Mouse (Mus musculus) ovary, postnatal 10 days (tissue): ENCODE measurements around the gene Akt1s1.

Experiments
- DNase-seq: peaks from one replicate; pipeline ENCODE4 v3.0.0; 2022; ENCODE audit warnings: low spot score

The Akt1s1 gene

DNA sequence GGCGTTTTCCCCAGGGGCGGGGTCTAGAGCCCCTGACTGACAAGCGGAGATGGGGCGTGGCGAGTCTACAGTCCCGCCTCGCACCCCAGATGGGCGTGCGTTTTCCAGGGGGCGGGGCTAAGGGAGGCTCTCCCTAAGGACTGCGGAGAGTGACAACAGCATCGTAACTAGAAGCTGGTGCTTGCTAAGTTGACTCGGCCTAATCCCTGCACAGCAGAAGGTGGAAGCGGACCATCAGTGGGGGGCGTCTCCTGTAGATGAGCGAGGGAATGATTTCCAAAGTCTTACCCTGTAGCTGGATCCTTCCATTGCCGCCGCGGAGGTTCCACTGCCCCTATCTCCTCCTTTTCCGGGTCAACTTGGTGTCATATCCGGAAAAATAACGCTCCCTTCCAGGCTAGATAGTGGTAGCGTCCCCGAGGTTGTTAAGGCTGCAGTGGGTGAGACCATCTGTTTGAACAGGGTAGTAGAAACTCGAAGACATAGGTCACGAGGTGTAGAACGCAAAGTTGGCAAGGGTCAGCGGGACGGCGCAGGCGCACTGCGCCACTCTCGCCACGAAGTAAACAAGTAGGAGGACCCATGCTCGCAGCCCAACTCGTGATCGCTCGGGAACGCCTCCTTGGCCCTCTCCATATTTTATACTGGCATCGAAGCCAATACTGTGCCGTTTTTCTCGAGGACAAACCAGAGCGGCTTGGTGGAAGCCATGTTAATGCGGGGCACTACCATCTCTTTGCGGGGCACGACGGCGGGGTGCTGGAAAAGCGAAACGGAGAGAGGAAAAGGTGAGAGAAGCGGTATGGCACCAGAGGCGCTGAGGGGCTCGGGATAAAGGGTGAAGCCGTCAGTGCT, at the start of gene Akt1s1, which contains the start of gene Tbc1d17:
Akt1s1 (plus strand) TSS at position 431 of the 855 bp plus-strand sequence.
Tbc1d17 (minus strand) TSS at position 519 of the 855 bp plus-strand sequence.
- DNase-seq: peak; percentile 90

DNA sequence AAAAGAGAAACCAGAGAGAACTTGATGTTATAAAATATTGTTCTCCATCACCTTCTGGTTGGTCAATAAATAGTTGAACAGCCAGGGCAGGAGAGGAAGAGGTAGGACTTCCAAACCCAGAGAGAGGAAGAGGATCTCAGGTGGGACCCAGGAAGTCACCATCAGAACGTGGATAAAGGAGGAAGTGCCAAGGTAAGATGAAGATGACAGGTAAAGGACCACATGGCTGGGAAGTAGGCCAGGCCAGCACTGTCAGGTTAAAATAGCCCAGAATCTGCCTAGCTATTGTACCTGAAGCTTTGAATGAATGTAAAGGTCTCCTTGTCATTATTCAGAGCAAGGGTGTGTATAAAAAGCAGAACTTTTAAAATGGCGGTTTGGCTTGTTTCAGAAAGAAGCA, 39.9 kb upstream of the Akt1s1 start:
- DNase-seq: no peak

GRCm38 (mm10) chr7:44809466-44809865, 39.3 kb upstream of the Akt1s1 start:
- DNase-seq: no peak

DNA sequence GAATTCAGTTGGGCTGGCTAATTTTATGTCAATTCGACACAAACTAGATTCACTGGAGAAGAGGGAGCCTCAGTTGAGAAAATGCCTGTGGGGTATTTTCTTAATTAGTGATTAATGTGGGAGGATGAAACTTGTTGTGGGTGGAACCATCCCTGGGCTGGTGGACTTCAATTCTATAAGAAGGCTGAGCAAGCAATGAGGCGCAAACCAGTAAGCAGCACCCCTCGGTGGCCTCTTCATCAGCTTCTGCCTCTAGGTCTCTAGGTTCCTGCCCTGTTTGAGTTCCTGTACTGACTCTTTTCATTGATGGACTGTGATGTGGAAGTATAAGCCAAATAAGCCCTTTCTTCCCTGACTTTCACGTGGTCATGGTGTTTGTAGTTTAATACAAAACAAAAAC, 38.4 kb upstream of the Akt1s1 start:
- DNase-seq: no peak

DNA sequence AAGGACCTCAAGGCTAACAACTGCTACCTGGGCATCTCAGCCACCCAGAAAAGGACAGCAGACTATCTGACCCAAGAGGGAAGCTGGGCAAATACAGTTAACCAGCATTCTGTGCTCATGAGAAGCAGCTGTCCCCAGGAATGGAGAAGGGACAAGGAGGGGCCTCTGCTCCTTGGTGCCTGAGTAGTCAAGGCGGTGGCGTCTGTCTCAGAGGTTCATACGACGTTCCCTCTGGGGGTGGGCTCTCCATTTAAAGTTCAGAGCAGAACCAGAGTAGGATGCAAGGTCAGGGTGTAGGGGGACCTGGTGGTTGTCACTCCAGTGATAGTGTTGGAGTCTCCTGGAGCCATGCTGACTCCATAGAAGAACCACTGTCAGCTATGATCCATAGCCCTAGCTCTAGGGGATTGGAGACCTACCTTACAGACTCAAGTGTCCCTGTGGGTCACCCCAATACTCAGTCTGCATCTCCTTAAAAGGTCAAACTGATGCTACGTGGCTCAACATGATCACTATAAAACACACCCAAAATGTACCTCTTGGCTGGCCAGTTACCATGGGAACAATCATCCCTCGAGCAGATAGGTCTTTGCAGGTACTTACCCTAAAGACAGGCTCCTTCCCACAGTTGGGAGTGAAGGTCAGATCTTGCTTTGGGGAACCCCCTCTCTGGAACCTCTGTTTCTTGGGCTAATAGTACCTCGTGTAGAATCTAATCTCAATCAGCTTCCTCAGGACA, 37.8 kb upstream of the Akt1s1 start:
- no peak for DNase-seq

DNA sequence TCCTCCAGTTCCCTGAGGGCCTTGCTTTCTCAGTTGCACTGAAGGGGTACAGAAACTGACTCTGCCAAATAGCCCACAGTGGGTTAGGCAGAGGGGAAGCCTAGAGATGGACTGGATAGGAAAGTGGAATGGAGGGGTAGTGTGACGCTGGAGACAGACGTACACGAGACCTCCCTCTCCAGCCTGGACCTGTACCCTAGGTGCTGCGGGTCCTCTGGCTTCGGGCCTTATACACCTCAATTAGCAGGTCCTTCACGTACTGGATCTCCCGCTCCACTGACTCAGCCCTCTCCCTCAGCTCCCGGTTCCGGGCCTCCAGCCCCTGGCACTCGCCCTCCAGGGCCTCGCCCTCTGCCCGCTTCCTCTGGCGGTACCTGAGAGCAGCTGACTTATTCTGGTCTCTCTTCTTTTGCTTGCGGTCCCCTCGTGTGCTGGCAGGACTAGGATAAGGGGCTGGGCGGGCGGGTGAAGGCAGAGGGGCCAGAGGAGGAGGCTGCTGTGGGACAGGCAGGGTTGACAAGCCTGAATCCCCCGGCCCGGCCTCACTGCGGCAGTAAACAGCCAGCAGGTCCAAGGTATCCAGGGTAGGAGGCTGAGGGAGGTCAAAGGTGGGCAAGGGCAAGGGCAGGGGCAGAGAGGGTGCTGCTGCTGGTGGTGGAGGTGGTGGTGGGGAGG, 36.0 kb upstream of the Akt1s1 start:
- DNase-seq: no peak

- no peak for DNase-seq
Observed at GRCm38 (mm10) chr7:44813985-44814384, 34.8 kb upstream of the Akt1s1 start.

DNA sequence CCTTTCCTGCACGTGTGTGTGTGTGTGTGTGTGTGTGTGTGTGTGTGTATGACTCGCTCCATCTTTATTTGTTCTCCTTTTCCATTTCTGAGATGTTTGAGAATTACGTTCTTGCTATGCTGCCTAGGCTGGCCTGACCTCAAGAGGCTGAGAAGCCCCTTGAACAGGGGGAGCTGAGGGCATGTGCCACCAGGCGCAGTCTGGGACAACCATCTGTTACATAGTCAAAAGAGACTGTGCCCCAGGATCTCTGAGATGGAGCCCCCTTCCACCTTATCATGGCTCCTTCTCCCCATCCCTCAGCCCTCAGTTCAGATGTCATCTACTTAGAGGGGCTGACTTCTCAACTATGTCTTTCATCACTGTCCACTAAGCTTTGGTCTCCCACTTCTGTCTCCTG, 34.4 kb upstream of the Akt1s1 start:
- DNase-seq: no peak

- no peak for DNase-seq
Observed at GRCm38 (mm10) chr7:44814952-44815553, 33.7 kb upstream of the Akt1s1 start.

GRCm38 (mm10) chr7:44815721-44816469, 32.9 kb upstream of the Akt1s1 start, which contains the start of the genes Nup62 and Il4i1:
TSS of gene Nup62 (plus strand) at chr7:44816088.
TSS of gene Il4i1 (plus strand) at chr7:44816387.
- peak; percentile 98 for DNase-seq

DNA sequence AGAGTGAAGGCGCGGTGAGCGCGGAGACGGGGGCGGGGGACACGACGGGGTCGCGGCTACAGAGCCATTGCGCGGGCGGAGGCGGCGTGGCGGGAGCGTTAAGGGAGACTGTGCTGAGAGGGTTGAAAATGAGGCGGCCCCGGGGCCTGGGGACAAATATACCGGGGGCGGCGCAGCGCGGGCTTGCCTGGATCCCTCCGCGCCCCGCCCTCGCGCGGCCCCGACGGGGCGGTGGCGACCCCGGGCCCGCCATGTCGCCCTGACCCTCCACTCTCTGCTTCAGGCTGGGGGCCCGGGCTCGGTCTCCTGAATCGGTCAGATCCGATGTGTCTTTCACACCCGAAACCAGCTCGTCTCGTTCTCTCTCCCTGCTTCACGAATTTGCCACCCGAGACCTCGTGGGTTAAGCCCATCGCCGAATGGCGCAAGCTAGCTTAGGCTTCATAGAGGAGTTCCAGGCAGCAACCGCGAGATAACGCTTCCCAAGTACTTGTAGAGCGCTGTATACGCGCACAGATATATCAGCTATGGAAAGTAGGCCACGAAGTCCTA, 32.2 kb upstream of the Akt1s1 start, which contains the start of gene Atf5:
Atf5 (minus strand) TSS at position 189 of the 552 bp plus-strand sequence.
- DNase-seq: peak; percentile 69

DNA sequence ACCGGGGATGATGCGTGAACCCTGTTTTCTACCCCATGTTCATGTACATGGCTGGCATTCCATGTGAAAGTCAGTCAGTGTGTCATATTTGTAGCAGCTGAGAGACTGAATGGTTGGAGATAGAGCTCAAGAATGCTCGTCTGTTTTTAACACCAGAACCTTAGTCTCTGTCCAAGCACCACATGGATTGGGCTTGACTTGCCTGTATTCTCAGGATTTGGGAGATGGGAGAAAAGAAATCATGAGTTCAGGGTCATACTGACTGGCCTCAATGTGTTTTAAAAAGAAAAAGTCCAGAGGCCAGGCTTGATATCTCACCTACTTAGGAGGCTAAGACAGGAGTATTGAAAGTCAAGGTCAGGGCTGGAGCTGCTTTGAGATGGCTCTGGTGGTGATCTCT, 31.4 kb upstream of the Akt1s1 start:
- DNase-seq: no peak

DNA sequence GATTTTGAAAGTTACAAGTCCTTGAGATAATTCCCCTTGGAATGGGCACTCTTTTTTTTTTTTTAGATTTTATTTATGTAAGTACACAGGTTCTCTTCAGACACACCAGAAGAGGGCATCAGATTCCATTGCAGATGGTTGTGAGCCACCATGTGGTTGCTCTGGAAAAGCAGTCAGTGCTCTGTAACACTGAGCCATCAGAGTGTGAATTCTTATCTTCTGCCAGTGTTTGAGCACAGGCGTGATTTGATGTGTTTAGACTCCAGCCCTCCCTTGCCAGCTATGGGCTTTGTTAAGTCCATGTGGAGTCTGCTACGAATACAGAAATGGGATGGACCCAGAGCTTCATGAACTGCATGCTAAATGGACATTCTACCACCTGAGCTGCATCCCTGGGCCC, 30.6 kb upstream of the Akt1s1 start:
- DNase-seq: no peak

DNA sequence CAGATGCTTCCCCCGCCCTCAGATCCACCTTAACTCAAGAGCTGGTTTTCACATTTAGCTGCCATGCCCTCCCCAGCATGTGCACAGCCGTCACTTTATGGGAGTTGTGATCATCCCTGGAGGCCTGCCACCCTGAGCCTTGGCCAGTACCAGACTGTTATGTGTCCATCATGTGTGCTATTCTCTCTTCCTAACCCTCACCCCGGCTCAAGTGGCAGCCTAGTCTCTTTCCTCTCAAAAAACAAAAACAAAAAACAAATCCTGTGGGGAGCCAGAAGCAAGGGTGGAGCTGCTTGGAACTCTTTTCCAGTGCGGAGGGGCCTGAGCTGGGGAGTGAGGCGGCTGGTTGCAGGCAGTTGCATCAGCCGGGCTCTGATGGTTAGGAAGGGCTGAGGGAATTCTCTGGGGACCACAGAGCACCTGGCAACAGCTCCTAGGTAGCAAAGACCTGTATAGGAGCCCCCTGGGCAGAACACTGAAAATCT, 30.0 kb upstream of the Akt1s1 start:
- peak; percentile 44 for DNase-seq

DNA sequence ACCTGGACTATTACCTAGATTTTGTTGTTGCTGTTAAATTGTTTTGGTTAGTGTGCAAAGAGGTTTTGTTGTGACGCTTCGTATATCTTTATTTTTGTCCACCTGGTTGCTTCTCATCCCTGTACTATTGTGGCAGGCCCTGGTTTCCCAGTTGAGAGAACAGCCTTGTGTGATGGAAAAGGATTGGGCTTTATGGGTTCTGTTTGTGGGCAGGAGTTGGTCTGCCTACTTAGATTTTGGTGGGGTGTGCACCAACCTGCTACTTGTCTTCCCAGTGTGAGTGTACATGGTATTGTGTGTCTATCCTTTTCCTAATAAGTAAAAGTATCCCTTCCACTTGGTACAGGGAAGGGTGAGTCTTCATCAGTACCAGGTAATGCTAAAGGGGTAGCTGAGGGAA, 29.4 kb upstream of the Akt1s1 start:
- no peak for DNase-seq

DNA sequence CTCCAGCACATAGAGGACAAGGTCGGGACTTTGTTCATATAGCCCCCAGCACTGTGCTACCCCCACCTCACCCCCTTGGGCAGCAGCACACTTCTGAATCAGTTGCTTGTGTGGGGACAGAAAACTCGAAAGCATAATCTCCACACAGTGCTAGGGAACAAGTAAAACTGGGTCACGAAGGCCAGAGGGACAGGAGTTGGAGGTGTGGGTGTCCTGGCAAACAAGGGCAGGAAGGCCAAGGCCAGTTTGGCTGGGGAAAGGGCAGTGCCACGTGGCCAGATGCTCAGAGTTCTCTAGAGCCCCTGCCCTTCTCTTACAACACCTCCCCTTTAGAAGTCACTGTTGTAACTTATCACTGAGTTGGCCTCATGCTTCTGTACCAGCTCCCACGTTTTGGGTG, 28.9 kb upstream of the Akt1s1 start:
- DNase-seq: no peak

- no peak for DNase-seq
Observed at GRCm38 (mm10) chr7:44820525-44820924, 28.3 kb upstream of the Akt1s1 start.

DNA sequence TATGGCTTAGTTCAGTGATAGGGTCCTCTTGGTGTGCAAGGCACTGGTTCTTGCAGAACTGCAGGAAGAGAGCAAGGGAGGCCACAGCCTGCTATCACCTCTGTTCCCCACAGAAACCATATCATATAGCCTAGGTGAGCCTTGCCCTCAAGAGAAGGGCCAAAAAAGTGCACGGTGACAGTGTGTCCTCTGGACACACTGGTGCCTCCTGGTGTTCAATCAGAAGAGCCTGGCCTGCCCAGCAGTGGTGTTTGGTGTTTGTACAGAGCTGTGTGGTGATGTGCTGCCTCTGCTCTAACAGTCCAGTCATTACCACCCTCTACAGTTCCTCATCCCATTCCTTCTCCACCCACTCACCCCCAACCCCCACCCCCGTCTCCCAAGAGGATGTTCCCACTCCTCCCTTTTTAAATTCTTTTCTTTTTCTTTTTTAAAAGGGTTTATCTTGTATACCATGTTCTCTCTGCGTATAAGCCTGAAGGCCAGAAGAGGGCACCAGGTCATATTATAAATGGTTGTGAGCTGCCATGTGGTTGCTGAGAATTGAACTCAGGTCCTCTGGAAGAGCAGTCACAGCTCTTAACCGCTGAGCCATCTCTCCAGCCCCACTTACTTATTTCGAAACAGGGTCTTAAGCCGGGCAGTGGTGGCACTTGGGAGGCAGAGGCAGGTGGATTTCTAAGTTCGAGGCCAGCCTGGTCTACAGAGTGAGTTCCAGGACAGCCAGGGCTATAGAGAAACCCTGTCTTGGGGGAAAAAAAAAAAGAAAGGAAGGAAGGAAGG, 26.9 kb upstream of the Akt1s1 start:
- DNase-seq: no peak

DNA sequence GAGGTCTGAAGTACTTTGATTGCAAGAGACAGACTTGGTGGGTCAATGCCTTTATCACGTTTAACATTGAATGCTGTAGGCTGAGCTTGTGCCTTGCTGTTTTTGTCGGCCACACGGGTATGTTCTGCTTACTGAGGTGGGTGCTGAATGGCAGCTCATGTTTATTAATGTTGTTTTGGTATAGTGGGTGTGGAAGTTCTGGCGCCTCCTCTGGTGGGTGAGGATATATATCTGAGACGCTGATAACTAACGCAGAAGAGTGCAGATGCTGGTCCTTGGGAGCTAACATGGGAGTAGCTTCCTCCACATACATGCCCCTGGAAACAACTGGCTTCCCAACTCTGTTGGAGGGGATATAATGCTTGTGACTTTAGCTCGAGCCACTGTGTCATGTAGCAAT, 25.4 kb upstream of the Akt1s1 start:
- DNase-seq: no peak

DNA sequence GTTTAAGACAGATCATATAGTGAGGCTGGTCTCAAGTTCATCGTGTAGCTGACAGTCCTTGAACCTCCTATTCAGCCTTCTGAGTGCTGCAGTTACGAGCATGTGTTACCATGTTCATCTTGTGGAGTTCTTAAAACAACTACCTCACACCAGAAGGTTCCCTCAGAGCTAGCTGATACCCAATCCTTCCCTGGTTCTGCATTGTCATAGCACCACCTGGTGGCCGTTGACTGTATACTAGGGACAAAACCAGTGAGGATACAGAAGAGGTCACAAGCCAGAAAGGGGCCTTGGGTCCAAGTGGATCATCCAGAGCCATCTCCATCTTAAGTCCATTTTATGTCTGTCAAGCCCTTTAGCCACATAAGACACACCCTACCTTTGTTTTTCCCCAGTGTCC, 23.9 kb upstream of the Akt1s1 start:
- no peak for DNase-seq
